Mouse (Mus musculus) brain, embryonic 14.5 days (tissue): ENCODE results near the gene Gm10320. TPM values are rescaled to one million over a fixed set of nuclear protein-coding genes. Genes with fewer than 3 reads are reported as not detected.

Experiments
- DNase-seq: peaks from one replicate; pipeline ENCODE4 v3.0.0-alpha.2; 2011; ENCODE audit warnings: low read depth
- CTCF ChIP-seq: fragments of 200-500 bp; IDR thresholded peaks from 2 replicates; pipeline ENCODE4 v1.5.1; 2012; ENCODE audit warnings: inconsistent platforms, mild to moderate bottlenecking, moderate library complexity, borderline replicate concordance; ENCODE audit not compliant: insufficient read depth, insufficient read length; ENCODE audit errors: extremely low read depth
- POLR2A ChIP-seq: fragments of 200-500 bp; IDR thresholded peaks from 2 replicates; pipeline ENCODE4 v1.6.1; 2012; ENCODE audit warnings: mild to moderate bottlenecking, inconsistent platforms, borderline replicate concordance; ENCODE audit not compliant: poor library complexity, insufficient read depth, insufficient read length, severe bottlenecking; ENCODE audit errors: extremely low read depth
- polyA plus RNA-seq: library from polyadenylated mRNA; depleted of rRNA; stranded (reverse); fragments of >200 nt; gene quantifications from 2 replicates; pipeline ENCODE4 v1.2.3, GENCODE M21; 2012; rRNA removed

The Gm10320 gene
- polyA plus RNA-seq, 1 experiment: 0.71 TPM

- DNase-seq: no peak
- no peak for TF ChIP-seq POLR2A
- TF ChIP-seq CTCF: no peak
Measured at GRCm38 (mm10) chr13:98445391-98446125, 46.2 kb downstream of the Gm10320 start.

- DNase-seq: no peak
- no peak for TF ChIP-seq POLR2A
- TF ChIP-seq CTCF: no peak
Measured at GRCm38 (mm10) chr13:98441001-98441400, 50.8 kb downstream of the Gm10320 start.

DNA sequence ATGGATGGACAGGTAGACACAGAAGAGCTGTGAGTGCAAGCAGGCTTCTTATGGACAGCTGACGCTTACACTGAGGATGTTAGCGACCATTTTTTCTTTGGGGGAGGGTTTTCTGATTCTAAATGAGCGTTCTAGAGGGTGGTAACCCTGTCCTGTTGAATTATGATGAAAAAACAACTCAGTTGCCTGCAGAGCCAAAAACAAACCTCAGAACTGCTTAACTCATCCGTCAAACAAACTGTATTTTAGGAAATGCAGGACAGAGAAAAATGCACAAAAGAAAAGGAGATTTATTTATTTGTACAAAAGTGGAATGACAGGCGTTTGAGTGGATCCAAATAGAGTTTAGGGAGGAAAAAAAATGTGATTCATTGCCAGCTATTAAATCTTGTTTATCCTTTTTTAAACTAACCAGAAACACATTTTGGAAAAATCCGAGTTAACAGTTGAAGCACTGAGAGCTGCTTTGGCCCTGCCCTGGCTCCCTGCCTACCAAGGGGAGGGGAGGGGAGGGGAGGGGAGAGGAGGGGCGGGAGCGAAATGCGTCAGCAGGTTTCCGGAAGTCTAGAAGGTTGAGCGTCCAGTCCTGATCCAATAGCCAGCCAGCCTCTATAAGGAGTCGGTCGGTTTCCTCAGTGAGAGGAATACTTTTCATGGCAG is 51.4 kb downstream of the Gm10320 start:
- peak; percentile 14 for DNase-seq
- TF ChIP-seq POLR2A: no peak
- TF ChIP-seq CTCF: no peak

Other genes with a start within 250 kb of the Gm10320 start
- 21.8 and 22.8 TPM in 2 replicates for gene Utp15, start 229.0 kb downstream of the Gm10320 start, polyA plus RNA-seq
- 77.3 and 90.2 TPM in 2 replicates for gene Ankra2, start 228.9 kb downstream of the Gm10320 start, polyA plus RNA-seq
- gene Gm21976, start 212.1 kb downstream of the Gm10320 start, polyA plus RNA-seq: not detected in 2 replicates
- gene Btf3, start 175.0 kb downstream of the Gm10320 start, polyA plus RNA-seq: 459 and 601 TPM in 2 replicates
- gene Foxd1, start 137.8 kb downstream of the Gm10320 start, polyA plus RNA-seq: 2.5 and 3.2 TPM in 2 replicates
- not detected in 2 replicates for gene Tmem174, start 145.4 kb upstream of the Gm10320 start, polyA plus RNA-seq
- not detected in 2 replicates for gene Tmem171, start 202.8 kb upstream of the Gm10320 start, polyA plus RNA-seq